Mouse (Mus musculus): ENCODE data around the gene Ryr1.

The Ryr1 gene

GRCm38 (mm10) chr7:29037261-29037660 is 87.7 kb downstream of the Ryr1 start:
- no peak for DNase-seq (ENCODE audit: extremely low spot score)

GRCm38 (mm10) chr7:29032685-29033084 is 92.3 kb downstream of the Ryr1 start:
- no peak for DNase-seq (ENCODE audit: extremely low spot score)

GRCm38 (mm10) chr7:29031641-29032040 is 93.3 kb downstream of the Ryr1 start:
- DNase-seq (ENCODE audit: extremely low spot score), result no peak

GRCm38 (mm10) chr7:29029690-29030656 is 95.0 kb downstream of the Ryr1 start:
- no peak for DNase-seq (ENCODE audit: extremely low spot score)

- no peak for DNase-seq (ENCODE audit: extremely low spot score)
These were observed 96.2 kb downstream of the Ryr1 start for GRCm38 (mm10) chr7:29028761-29029160.

GRCm38 (mm10) chr7:29026811-29027210 is 98.2 kb downstream of the Ryr1 start:
- no peak for DNase-seq (ENCODE audit: extremely low spot score)

GRCm38 (mm10) chr7:29026195-29026594 is 98.8 kb downstream of the Ryr1 start:
- DNase-seq (ENCODE audit: extremely low spot score), result no peak

- no peak for DNase-seq (ENCODE audit: extremely low spot score)
These were observed 99.4 kb downstream of the Ryr1 start for GRCm38 (mm10) chr7:29025566-29025965.

GRCm38 (mm10) chr7:29023514-29023913 is 101.5 kb downstream of the Ryr1 start:
- DNase-seq (ENCODE audit: extremely low spot score), result no peak

GRCm38 (mm10) chr7:29022479-29022878 is 102.5 kb downstream of the Ryr1 start:
- no peak for DNase-seq (ENCODE audit: extremely low spot score)

GRCm38 (mm10) chr7:29019447-29020220 is 105.3 kb downstream of the Ryr1 start:
- peak; percentile 17 for DNase-seq (ENCODE audit: extremely low spot score)

- no peak for DNase-seq (ENCODE audit: extremely low spot score)
These were observed 107.8 kb downstream of the Ryr1 start for GRCm38 (mm10) chr7:29017222-29017621.

GRCm38 (mm10) chr7:29016440-29016839 is 108.5 kb downstream of the Ryr1 start:
- no peak for DNase-seq (ENCODE audit: extremely low spot score)

- no peak for DNase-seq (ENCODE audit: extremely low spot score)
These were observed 110.0 kb downstream of the Ryr1 start for GRCm38 (mm10) chr7:29014984-29015383.

GRCm38 (mm10) chr7:29008714-29009113 is 116.3 kb downstream of the Ryr1 start:
- DNase-seq (ENCODE audit: extremely low spot score), result no peak

- DNase-seq (ENCODE audit: extremely low spot score), result no peak
These were observed 116.8 kb downstream of the Ryr1 start for GRCm38 (mm10) chr7:29008171-29008570.

- DNase-seq (ENCODE audit: extremely low spot score), result no peak
These were observed 117.5 kb downstream of the Ryr1 start for GRCm38 (mm10) chr7:29007224-29008101.

- DNase-seq (ENCODE audit: extremely low spot score), result peak; percentile 96
These were observed 124.1 kb downstream of the Ryr1 start for GRCm38 (mm10) chr7:29000651-29001605.

GRCm38 (mm10) chr7:28993402-28993801 is 131.6 kb downstream of the Ryr1 start:
- no peak for DNase-seq (ENCODE audit: extremely low spot score)

- no peak for DNase-seq (ENCODE audit: extremely low spot score)
These were observed 132.0 kb downstream of the Ryr1 start for GRCm38 (mm10) chr7:28992997-28993396.
